In the genomic region with DNA sequence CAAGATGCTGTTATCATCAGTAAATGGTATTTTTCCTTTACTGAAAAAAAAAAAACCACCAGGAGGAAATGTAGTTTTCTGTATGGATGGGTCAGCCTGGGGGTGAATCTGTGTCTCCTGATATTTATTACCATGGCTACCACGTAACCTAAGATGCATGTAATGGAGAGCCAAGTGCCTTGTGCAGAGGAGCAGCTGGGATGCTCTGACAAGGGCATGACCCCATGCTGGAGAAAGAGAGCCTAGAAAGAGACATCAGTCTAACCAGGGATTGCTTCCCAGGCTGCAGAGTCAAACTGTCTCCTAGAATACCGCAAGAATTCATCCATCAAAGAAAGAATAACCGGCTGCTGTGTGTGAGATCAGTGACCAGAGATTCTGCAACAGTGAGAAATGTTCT, we compare ENCODE assay signal across 21 mouse cellular contexts.
DNase-seq lines count a peak whose midpoint lies in the region; ATAC-seq lines count a peak whose summit lies in the region.
"Had no signal": no experiment of that assay in that cellular context is flagged by ENCODE, and none has a peak within 500 bp of the region (broad histone marks: within the 10 kb centered on the region; RNA-seq: fewer than 3 reads in every experiment).

No protein-coding gene starts in this region.

- H3K27me3 ChIP-seq in midbrain, embryonic 10.5 days (ENCODE audit: low read depth, poor library complexity, severe bottlenecking) = no peaks in the 10 kb centered on the region
- no peaks in the 10 kb centered on the region for H3K27me3 ChIP-seq in midbrain, embryonic 15.5 days (replicated peaks)
- no peaks in the 10 kb centered on the region for H3K27me3 ChIP-seq in hindbrain, embryonic 13.5 days
- H3K27me3 ChIP-seq in neural tube, embryonic 13.5 days = no peaks in the 10 kb centered on the region
- H3K27me3 ChIP-seq: embryonic facial prominence, embryonic 15.5 days; forebrain, embryonic 13.5 days; heart, embryonic 12.5 days; midbrain, embryonic 12.5 days; neural tube, embryonic 12.5 days had no signal

- no peak for ATAC-seq in midbrain, embryonic 15.5 days (replicated peaks)
- ATAC-seq in hindbrain, embryonic 13.5 days (ENCODE audit: low FRiP score) = no peak
- ATAC-seq in neural tube, embryonic 13.5 days (ENCODE audit: low read depth) = 0 out of 2 replicates have a peak, but pooled peaks have one; percentile 36
- ATAC-seq: forebrain, embryonic 13.5 days had no signal

- no peaks in the 10 kb centered on the region for H3K9me3 ChIP-seq in midbrain, embryonic 10.5 days (replicated peaks)
- H3K9me3 ChIP-seq in midbrain, embryonic 15.5 days = no peaks in the 10 kb centered on the region
- no peaks in the 10 kb centered on the region for H3K9me3 ChIP-seq in hindbrain, embryonic 13.5 days
- H3K9me3 ChIP-seq in neural tube, embryonic 13.5 days = no peaks in the 10 kb centered on the region
- H3K9me3 ChIP-seq: embryonic facial prominence, embryonic 15.5 days; forebrain, embryonic 13.5 days; heart, embryonic 12.5 days; limb, embryonic 10.5 days; midbrain, embryonic 12.5 days; neural tube, embryonic 12.5 days had no signal

- H3K4me3 ChIP-seq in midbrain, embryonic 10.5 days = no peak overlapping the region
- no peak overlapping the region for H3K4me3 ChIP-seq in midbrain, embryonic 15.5 days
- H3K4me3 ChIP-seq in hindbrain, embryonic 13.5 days = no peak overlapping the region
- no peak overlapping the region for H3K4me3 ChIP-seq in neural tube, embryonic 13.5 days
- H3K4me3 ChIP-seq: embryonic facial prominence, embryonic 15.5 days; forebrain, embryonic 13.5 days; heart, embryonic 12.5 days; limb, embryonic 10.5 days; midbrain, embryonic 12.5 days; neural tube, embryonic 12.5 days had no signal

- H3K4me1 ChIP-seq in midbrain, embryonic 10.5 days = peaks cover 15% of the 10 kb centered on the region
- H3K4me1 ChIP-seq in midbrain, embryonic 15.5 days = peaks cover 8% of the 10 kb centered on the region; the same call in 1 of the 2 replicates
- H3K4me1 ChIP-seq in hindbrain, embryonic 13.5 days (replicated peaks) = peaks cover 13% of the 10 kb centered on the region
- H3K4me1 ChIP-seq in neural tube, embryonic 13.5 days (replicated peaks) = peaks cover 9% of the 10 kb centered on the region; the same call in 1 of the 2 replicates
- H3K4me1 ChIP-seq: embryonic facial prominence, embryonic 15.5 days; heart, embryonic 12.5 days; limb, embryonic 10.5 days had no signal

- DNase-seq in midbrain, embryonic 10.5 days (ENCODE audit: low spot score) = peak; percentile 17
- DNase-seq in embryo, embryonic 9.5 days (ENCODE audit: extremely low spot score) = peak; percentile 51
- DNase-seq in layer of hippocampus, adult 18-20 months (ENCODE audit: low spot score in 2 of 2) = no peak
- no peak for DNase-seq in layer of hippocampus, adult 9-10 months (ENCODE audit: low spot score)
- DNase-seq: adrenal gland, postnatal 25 days; cerebellum, postnatal 14 days; gastrocnemius, postnatal 25 days; lung, adult 2 months; lung, postnatal 36 days; right cerebral cortex, postnatal 25 days; thymus, postnatal 25 days had no signal

- H3K36me3 ChIP-seq in midbrain, embryonic 10.5 days = no peaks in the 10 kb centered on the region
- no peaks in the 10 kb centered on the region for H3K36me3 ChIP-seq in midbrain, embryonic 15.5 days (replicated peaks)
- H3K36me3 ChIP-seq in hindbrain, embryonic 13.5 days = no peaks in the 10 kb centered on the region
- H3K36me3 ChIP-seq in neural tube, embryonic 13.5 days = no peaks in the 10 kb centered on the region
- H3K36me3 ChIP-seq: embryonic facial prominence, embryonic 15.5 days; heart, embryonic 12.5 days; limb, embryonic 10.5 days; midbrain, embryonic 12.5 days; neural tube, embryonic 12.5 days had no signal

- no peak overlapping the region for H3K4me2 ChIP-seq in midbrain, embryonic 15.5 days
- no peak overlapping the region for H3K4me2 ChIP-seq in hindbrain, embryonic 13.5 days
- H3K4me2 ChIP-seq in neural tube, embryonic 13.5 days = no peak overlapping the region
- H3K4me2 ChIP-seq: embryonic facial prominence, embryonic 15.5 days; forebrain, embryonic 13.5 days; heart, embryonic 12.5 days; liver, embryonic 11.5 days; midbrain, embryonic 12.5 days; neural tube, embryonic 12.5 days had no signal

- 0 out of 2 replicates have a peak overlapping the region, but pooled peaks have one; percentile 18 for H3K27ac ChIP-seq in midbrain, embryonic 10.5 days (replicated peaks)
- H3K27ac ChIP-seq in midbrain, embryonic 15.5 days = no peak overlapping the region
- H3K27ac ChIP-seq in hindbrain, embryonic 13.5 days = peak overlapping the region; percentile 55
- H3K27ac ChIP-seq in neural tube, embryonic 13.5 days (replicated peaks) = no peak overlapping the region; the same call in 1 of the 2 replicates
- H3K27ac ChIP-seq: embryonic facial prominence, embryonic 15.5 days; forebrain, embryonic 13.5 days; limb, embryonic 10.5 days; midbrain, embryonic 12.5 days; neural tube, embryonic 12.5 days had no signal

- H3K9ac ChIP-seq in midbrain, embryonic 15.5 days = no peak overlapping the region
- no peak overlapping the region for H3K9ac ChIP-seq in hindbrain, embryonic 13.5 days
- no peak overlapping the region for H3K9ac ChIP-seq in neural tube, embryonic 13.5 days
- H3K9ac ChIP-seq: embryonic facial prominence, embryonic 15.5 days; forebrain, embryonic 13.5 days; heart, embryonic 12.5 days; midbrain, embryonic 12.5 days; neural tube, embryonic 12.5 days had no signal

- WGBS in midbrain, embryonic 10.5 days = 51% methylated on average over 3 of the region's 3 CpGs
- WGBS in midbrain, embryonic 15.5 days = 27% methylated on average over 3 of the region's 3 CpGs
- whole genome bisulfite sequencing in hindbrain, embryonic 13.5 days = 8% methylated on average over 3 of the region's 3 CpGs
- 21% methylated on average over 3 of the region's 3 CpGs for WGBS in neural tube, embryonic 13.5 days

Comparison
In these comparisons a context has a peak if more than half of its experiments do, and no peak if none do; other contexts are left out.
1. H3K27ac ChIP-seq: peak in midbrain, embryonic 10.5 days (single experiment) and hindbrain, embryonic 13.5 days (single experiment); none in midbrain, embryonic 15.5 days (single experiment) and neural tube, embryonic 13.5 days (single experiment).
2. DNase-seq: peak in midbrain, embryonic 10.5 days (single experiment) and embryo, embryonic 9.5 days (single experiment); none in layer of hippocampus, adult 18-20 months (0 of 2) and layer of hippocampus, adult 9-10 months (single experiment).